Mouse (Mus musculus) R1 (cell line): ENCODE data around the gene Ssr2.

Experiments
- DNase-seq: peaks from one replicate; pipeline ENCODE4 v3.0.0-alpha.2; 2018; ENCODE audit warnings: low read depth, low spot score

The Ssr2 gene

DNA sequence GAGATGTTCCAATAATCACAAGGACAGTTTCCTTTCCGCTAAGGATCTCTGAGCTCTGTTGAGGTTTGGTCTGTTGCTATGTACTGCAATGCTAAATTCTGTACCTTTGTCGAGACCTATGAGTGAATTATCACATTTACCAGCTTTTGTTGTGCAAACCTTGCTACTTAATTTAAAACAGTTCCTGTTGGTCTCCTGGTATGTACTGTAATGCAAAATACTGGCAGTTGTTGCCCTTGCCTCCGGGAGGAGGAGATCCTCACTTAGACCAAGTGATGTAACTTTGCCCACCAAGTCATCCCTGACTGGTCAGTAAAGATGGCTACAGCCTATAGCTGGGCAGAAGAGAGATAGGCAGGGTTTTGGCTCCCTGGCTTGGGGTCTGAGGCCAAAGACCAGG, at the start of gene Ssr2:
TSS of gene Ssr2 (plus strand) at position 337 of the 400 bp plus-strand sequence.
- DNase-seq, result peak; percentile 99

DNA sequence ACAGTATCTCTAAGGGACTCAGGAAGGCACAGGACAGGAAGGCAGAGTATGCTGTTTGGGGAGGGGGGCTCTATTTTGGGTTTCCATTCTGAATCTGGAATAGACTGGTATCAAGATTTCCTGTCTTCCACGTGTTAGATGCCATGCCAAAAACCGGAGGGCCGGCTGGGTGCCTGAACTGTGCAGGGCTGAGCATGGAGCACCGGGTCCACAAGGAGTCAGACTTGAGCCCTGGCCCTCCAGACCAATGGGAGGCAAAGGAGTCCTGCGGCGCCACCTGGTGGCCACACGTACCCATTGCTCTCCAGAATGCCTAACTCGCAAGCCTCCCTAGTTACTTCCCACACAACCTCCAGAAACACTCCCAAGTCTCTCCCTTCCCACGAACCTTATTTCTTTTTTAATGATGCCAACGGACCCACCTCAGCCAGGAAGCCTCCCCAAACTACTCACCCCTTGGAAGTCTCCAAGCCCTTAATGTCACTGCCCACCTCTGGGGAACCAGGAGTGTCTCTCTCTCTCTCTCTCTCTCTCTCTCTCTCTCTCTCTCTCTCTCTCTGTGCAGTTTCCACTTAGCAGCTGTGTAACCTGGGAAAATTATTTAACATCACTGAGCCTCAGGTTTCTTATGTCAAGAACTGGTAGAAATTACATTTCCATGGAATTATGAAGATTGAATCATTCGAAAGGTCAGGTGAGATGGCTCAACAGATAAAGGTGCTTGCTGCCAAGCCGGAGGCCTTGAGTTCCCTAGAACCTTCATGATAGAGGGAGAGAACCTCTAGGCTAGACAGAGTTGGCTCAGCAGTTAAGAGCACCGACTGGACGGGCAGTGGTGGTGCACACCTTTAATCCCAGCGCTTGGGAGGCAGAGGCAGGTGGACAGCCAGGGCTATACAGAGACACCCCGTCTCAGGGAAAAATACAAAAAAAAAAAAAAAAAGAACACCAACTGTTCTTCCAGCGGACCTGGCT, 49.2 kb upstream of the Ssr2 start:
- peak; percentile 94 for DNase-seq

DNA sequence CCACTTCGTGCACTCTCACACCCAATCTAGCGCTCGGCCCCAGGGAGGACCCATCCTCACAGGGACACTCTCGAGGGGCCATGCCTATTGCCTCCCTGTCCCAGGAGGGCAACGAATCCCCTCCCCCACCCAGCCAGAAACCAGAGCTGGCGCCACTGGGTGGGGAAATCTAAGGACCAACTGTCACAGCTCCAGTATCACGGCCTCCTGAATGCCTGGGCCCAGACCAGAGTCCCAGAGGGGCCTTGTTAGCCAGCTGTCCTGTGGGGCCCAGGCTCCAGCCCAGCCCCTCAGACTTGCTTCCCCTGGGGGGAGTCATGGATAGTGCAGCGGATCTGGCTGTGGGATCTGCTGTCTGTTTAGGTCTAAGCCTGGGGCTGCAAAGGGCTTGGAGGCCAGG, 48.1 kb upstream of the Ssr2 start:
- DNase-seq, result no peak

DNA sequence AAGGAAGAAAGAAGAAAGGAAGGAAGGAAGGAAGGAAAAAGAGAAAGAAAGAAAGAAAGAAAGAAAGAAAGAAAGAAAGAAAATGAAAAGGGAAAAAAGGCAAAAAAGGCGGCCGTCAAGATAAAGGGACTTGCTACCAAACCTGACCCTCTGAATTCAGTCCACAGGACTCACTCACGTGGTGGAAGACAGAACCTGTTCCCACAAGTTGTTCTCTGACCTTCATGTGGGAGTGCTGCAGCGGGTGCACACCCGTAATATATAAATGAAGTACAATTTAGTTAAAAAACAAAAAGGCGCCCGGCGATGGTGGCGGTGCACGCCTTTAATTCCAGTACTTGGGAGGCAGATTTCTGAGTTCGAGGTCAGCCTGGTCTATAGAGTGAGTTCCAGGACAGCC, 47.0 kb upstream of the Ssr2 start:
- no peak for DNase-seq

DNA sequence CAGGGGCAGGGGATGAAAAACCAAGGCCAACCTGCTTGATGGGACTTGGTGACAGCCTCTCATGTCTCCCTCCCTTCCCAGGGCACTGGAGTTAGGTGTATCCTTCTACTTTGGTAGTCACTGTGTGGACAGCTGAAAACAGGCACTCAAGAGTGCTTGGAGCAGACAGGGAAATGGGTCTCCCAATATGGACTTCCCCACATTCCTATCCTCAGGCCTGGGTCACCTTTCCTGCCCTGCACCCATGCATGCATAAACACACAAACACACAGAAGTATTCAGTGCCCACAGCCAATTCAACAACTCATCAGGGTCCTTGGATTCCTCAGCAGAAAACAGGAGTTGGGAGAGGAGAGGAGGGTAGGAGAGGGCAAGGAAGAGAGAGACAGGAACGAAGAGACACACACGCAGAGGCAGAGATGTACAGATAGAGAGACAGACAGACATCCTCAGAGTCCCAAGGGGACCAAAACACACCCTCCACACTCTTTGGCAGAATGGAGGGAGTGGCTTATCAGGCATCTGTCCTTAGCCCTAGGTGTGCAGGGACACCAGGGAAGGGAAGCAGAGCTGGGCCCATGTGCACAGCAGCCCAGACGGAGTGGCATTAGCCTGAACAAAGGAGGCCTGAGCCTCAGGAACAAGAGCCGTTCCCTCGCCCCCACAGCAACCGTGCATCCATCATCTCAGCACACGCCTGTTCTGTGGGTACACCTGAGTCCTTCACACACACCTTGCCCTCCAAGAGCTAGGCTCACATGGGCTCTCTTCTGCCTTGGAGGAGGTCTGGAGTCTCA, 46.3 kb upstream of the Ssr2 start:
- no peak for DNase-seq

DNA sequence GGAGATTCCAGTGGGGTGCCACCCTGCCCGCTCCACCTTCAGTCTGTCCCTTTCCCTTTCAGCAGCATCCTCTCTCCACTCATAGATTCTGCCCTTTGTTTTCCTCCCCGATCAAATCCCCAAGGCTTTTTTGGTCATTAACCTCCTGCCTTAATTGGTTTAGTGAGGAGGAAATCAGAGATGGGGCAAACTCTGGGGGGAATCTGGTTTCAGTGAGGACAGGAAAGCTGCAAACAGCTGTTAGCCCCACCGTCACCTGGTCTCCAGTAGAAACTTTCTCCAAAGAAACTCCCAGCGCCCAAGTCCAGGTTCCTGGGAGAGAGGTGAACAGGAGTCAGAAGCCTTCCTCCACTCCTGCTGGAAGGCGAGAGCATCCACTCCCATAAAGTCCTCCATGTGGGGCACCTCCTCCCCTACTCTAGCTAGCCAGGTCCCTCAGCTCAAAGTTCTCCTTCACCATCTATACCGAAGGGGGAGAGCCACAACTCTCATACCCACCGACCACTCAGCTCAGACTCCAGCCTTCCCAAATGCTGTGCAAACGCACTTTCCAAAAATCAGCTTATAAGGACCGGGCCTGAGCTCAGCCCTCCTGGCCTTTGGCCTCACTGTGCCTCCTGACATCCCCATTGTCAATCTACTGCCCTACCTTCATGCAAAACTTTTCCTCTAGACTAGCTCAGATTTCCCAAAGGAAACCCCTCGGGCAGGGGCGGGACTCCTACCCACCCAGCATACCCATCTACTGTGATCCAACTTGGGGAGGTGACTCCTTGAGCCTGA, 45.4 kb upstream of the Ssr2 start:
- peak; percentile 76 for DNase-seq

DNA sequence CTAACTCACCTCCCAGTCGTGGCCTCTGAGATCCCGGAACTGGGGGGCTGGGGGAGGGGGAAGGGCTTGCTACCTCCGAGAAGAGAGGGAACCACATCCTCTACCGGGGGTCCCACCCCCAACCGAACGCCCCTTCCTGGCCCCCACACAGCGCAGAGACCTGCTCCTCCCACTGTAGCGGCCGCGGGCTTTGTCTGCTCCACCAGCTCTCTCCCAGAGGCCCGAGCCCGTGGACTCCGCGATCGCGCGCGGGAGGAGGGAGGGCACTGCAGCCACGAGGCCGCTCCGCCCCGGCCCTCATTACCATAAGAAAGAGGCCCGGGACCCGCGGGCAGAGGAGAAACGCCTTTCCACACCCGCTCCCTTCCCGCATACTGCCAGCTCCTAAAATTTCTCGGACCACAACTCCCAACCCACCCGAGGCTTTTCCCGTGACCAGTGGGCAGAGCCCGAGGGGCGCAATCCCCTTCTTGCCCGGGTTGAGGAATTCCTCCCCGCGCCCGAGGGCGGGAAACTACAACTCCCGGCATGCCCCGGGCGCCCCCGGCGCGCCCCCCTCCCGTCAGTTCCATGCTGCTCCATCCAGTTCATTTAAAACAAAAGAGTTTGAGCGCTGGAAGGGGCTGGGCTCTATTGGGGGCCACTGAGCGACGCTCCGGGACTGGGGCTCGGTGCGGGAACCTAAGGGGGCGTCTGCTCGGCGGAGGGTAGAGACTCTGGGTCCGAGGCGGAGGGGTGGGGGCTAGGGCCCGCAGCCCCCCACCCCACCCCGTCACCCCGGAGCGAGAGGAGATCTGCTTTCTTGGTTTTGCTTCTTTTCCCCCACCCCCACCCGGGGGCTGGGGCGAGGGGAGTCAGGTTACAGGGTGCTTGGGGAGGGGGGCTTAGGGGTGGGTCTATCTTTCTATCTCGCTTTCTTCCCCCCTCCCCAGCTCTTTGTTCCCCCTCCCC, 44.1 kb upstream of the Ssr2 start:
- peak; percentile 91 for DNase-seq

DNA sequence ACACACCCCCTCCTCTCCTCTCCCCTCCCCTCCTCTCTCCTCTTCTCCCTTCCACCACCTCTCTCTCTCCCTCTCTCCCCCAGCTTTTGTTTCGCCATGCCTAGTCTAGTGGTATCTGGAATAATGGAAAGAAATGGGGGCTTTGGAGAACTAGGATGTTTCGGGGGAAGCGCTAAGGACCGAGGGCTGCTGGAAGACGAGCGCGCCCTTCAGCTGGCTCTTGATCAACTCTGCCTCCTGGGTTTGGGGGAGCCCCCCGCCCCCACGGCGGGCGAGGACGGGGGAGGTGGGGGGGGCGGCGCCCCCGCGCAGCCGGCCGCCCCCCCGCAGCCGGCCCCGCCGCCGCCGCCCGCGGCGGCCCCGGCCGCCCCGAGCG, 43.4 kb upstream of the Ssr2 start, which contains the start of gene Mex3a:
TSS of gene Mex3a (plus strand) at position 97 of the 376 bp plus-strand sequence.
- DNase-seq, result no peak

DNA sequence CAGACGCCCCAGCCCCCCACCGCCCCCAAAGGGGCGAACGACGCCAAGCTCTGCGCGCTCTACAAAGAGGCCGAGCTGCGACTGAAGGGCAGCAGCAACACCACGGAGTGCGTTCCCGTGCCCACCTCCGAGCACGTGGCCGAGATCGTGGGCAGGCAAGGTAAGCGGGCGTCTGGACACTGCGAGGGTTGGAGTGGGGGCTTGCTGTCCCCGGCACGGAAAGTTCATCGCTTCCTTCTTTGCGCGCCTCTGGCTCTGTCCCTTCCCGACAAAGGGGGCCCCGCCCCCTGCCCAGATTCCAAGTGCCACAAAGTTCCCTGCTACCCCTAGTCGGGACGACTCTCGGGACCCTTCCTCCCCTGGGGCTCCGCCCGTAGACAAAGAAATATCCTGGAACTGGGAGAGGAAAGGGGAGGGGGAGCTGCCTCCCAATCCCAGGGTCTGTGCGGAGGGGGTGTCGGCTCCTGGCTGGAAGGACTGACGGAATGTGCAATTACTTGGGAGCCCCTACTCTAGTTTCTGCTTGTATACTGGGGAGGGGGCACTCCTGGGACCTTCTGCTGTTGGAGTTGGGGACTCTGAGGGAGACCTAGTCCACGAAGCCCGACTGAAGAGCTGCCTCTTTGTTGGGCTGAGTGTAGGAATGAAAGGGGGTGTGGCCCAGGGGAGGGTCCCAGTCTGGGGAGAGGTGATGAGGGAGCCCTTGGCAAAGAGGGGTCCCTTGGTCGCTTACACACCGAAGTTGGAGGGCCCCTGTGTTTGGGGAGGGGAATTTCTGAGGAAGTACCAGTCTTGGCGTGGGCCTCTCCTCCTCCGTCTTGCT, 42.8 kb upstream of the Ssr2 start:
- peak; percentile 79 for DNase-seq

DNA sequence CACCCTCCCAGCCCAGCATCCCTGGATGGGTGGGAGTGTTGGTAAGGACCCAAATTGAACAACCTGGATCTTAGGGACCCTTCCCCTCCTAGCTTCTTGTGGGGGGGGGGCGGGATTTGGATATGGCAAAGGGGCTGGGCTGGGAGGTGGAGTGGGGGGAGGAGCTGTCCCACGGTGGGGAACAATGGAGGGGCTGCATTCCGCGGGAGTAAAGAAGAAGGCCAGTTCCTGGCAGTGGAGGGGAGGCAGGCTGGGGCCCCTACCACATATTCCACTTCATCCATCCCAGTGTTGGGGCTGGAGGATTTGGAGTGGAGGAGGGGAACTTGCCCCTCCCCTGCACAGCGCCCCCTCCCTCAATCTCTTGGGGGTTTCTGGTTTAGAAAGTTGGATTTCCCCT, 42.0 kb upstream of the Ssr2 start:
- no peak for DNase-seq

DNA sequence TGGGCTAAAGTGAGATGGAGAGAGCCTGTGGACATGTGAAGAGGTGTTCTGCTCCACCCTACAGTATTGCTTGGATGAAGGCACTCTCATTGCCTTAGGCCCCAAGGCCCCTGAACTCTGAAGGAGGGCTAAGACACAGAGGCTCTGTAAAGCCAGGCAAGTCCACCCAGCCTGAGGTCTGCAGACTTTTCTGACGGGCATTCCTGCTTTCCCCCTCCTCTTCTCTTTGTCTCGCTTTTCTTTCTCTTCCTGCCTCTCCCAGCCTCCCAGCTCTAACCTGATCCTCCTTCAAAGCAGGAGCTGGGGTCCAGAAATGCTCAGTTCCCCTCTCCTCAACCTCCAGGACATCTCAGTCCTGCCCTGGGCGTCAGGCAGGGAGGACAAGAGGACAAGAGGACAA, 40.7 kb upstream of the Ssr2 start:
- DNase-seq, result no peak

DNA sequence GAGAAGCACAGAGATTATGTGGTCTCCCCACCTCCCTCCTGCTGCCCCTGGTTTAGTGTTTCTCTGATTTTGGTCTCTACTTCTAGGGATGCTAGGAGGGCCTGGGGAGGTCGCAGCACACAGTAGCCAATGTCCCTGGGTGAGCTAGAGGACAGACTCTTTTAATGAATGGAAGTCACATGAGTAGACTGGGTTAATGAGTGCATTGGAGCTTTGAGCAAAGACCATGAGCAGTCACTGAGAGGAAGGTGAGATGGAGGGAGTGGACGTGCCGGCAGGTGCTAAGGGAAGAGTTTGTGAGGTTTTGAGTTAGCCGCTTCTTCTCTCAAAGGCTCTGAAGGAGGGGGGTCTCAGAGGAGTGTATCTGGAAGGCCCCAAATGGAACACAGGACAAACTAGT, 40.1 kb upstream of the Ssr2 start:
- no peak for DNase-seq

DNA sequence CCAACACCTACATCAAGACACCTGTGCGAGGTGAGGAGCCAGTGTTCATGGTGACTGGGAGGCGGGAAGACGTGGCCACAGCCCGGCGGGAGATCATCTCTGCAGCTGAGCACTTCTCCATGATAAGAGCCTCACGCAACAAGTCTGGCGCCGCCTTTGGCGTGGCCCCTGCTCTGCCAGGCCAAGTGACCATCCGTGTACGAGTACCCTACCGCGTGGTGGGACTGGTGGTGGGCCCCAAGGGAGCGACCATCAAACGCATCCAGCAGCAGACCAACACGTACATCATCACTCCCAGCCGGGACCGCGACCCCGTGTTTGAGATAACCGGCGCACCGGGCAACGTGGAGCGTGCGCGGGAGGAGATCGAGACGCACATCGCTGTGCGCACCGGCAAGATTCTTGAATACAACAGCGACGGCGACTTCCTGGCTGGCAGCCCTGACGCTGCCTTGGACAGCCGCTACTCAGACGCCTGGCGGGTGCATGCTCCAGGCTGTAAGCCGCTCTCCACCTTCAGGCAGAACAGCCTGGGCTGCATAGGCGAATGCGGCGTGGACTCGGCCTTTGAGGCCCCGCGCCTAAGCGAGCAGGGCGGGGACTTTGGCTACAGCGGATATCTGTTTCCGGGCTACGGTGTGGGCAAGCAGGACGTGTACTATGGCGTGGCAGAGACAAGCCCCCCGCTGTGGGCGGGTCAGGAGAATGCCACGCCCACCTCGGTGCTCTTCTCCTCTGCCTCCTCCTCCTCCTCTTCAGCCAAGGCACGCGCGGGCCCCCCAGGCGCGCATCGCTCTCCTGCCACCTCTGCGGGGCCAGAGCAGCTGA, 39.4 kb upstream of the Ssr2 start:
- peak; percentile 77 for DNase-seq

DNA sequence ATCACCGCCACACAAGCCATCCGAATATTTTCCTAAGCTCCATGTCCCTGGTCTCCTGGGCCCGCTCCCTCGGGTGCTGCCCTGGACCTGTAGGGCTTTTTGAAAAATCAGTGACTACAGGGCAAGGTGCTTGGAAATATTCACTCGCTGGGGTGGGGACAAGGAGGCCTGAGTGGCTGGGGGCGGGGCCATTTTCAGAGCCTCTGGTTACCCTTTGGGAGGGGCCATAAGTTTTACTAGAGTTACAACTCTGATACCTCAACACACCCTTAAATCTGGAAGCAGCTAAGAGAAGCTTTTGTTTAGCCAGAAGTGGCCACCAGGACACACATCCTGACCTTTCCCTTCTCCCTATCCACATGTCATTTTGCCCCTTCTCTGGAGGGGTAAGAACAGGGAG, 38.5 kb upstream of the Ssr2 start:
- DNase-seq, result peak; percentile 59

DNA sequence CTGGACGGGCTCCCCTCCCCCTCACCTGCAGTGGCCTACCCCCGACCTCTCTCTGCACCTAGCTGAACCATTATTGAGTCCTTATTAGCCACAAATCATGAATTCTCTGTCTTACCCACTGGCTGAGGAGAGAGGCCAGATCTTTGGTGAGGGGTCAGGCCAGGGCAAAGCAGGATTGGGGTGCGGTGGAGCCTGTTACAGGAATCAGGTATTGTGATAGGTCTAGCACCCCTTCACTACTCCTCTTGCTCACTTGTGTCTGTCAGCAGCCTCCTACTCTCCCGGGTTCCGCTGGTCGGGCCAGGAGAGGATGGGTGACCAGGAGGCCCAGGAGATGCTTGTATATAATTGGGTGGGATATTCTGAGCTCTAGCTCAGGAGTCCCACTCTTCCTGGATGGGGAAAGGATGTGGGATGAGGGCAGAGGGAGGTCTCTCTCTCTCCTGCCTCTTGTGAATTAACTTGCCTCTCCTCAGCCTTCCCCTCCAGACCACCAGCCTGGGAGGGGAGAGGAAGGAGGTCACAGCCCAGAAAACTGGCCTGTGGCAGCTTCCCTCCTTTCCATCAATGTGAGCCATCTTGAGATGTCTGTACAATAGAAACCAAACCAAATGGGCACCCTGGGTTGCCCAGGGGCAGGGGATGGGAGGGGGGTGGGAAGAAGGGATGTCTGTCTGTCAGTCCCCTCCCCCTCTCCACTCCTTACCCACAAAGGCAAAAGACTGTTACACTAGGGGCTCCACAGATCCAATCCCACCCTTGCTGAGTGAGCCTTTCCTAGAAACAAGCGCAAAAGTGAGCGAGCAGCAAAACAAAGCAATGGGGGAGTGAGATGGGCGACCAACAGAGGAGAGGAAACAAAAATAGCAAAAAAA, 37.2 kb upstream of the Ssr2 start:
- no peak for DNase-seq

DNA sequence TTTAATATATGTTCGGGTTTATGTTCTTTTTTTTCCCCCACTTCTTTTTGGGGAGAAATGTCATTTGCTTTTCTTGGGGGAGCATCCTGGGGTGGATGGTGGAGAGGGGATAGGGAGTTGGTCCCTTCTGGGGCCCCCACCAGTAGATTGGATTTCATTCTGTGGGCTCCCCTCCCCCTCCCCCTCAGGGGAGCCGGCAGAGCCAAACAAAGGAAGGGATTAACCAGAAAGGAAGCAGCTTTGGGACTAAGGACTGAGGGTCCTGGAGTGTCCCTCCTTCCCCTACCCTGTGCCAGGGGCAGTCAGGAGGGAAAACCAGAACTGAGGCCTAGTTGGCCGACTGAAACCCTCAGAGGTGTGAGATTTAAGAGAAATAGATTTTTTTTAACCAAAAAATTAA, 36.3 kb upstream of the Ssr2 start:
- DNase-seq, result peak; percentile 64

DNA sequence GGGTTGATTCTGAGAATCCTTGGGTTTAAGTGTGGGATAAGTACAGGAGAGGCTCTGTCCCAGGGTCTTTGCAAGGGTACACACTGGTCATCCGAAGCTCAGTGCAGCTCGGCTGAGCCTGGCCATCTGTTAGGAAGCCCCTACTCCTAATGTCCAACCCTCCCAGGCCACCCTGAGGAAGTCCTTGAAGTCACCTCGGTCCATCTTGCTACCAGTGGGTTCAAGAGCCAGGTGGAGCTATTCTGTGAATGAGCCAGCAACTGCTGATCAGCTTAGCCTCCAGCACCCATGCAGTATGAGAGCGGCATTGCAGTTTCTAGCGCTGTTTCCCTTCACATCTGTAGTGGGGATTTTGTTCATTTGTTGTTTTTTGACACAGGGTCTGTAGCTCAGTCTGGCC, 35.6 kb upstream of the Ssr2 start:
- no peak for DNase-seq
